Mouse (Mus musculus): ENCODE data around the gene Polr2f. TPM values are rescaled to one million over a fixed set of nuclear protein-coding genes. Genes with fewer than 3 reads are reported as not detected.
A peak's percentile ranks its signal among the peaks of the same experiment; 100 is the strongest.

The Polr2f gene
- polyA plus RNA-seq, 1 experiment from 2014 or later: 267 TPM

- no peaks in the 10 kb centered on the region for H3K27me3 ChIP-seq (ENCODE audit: control insufficient read depth, insufficient read depth, low read depth, low read length)
- no peak overlapping the region for H3K4me3 ChIP-seq (ENCODE audit: low read length)
- H3K9ac ChIP-seq (ENCODE audit: low read length): no peak overlapping the region
- H3K4me1 ChIP-seq (replicated peaks; ENCODE audit: control insufficient read depth, insufficient read depth, low read length): peaks cover 12% of the 10 kb centered on the region
- ATAC-seq (ENCODE audit: low read depth): no peak
- H3K27ac ChIP-seq (ENCODE audit: low read length): no peak overlapping the region
- H3K36me3 ChIP-seq (ENCODE audit: control insufficient read depth, insufficient read depth, low read length): peaks cover 41% of the 10 kb centered on the region
- no peak overlapping the region for H3K4me2 ChIP-seq (ENCODE audit: low read depth, low read length)
- peaks cover 4% of the 10 kb centered on the region; the same call in 1 of the 2 replicates for H3K9me3 ChIP-seq (ENCODE audit: control insufficient read depth, low read length)
- WGBS: 92% methylated on average over 12 of the region's 12 CpGs
Measured at GRCm38 (mm10) chr15:79127101-79127500, 13.7 kb upstream of the Polr2f start.

GRCm38 (mm10) chr15:79128208-79128607 lies 12.6 kb upstream of the Polr2f start:
- Histone ChIP-seq H3K27ac (ENCODE audit: low read length) (no peak overlapping the region), H3K4me1 (replicated peaks; ENCODE audit: control insufficient read depth, insufficient read depth, low read length) (peaks cover 12% of the 10 kb centered on the region), H3K9me3 (ENCODE audit: control insufficient read depth, low read length) (peaks cover 4% of the 10 kb centered on the region; the same call in 1 of the 2 replicates), H3K36me3 (ENCODE audit: control insufficient read depth, insufficient read depth, low read length) (peaks cover 36% of the 10 kb centered on the region), H3K27me3 (ENCODE audit: control insufficient read depth, insufficient read depth, low read depth, low read length) (no peaks in the 10 kb centered on the region), H3K4me2 (ENCODE audit: low read depth, low read length) (no peak overlapping the region), H3K9ac (ENCODE audit: low read length) (no peak overlapping the region), H3K4me3 (ENCODE audit: low read length) (no peak overlapping the region)
- ATAC-seq (ENCODE audit: low read depth): no peak
- WGBS: 92% methylated on average over 5 of the region's 5 CpGs

- H3K4me1 ChIP-seq (replicated peaks; ENCODE audit: control insufficient read depth, insufficient read depth, low read length): peaks cover 12% of the 10 kb centered on the region
- 75% methylated on average over 7 of the region's 7 CpGs for WGBS
- H3K27me3 ChIP-seq (ENCODE audit: control insufficient read depth, insufficient read depth, low read depth, low read length): no peaks in the 10 kb centered on the region
- no peak overlapping the region for H3K27ac ChIP-seq (ENCODE audit: low read length)
- H3K9ac ChIP-seq (ENCODE audit: low read length): no peak overlapping the region
- no peak overlapping the region for H3K4me2 ChIP-seq (ENCODE audit: low read depth, low read length)
- peaks cover 37% of the 10 kb centered on the region for H3K36me3 ChIP-seq (ENCODE audit: control insufficient read depth, insufficient read depth, low read length)
- H3K4me3 ChIP-seq (ENCODE audit: low read length): no peak overlapping the region
- ATAC-seq (ENCODE audit: low read depth): no peak
- peaks cover 4% of the 10 kb centered on the region; the same call in 1 of the 2 replicates for H3K9me3 ChIP-seq (ENCODE audit: control insufficient read depth, low read length)
Measured at GRCm38 (mm10) chr15:79129311-79129710, 11.5 kb upstream of the Polr2f start.

GRCm38 (mm10) chr15:79130782-79131181 lies 10.0 kb upstream of the Polr2f start:
- H3K9ac ChIP-seq (ENCODE audit: low read length): 0 out of 2 replicates have a peak overlapping the region, but pooled peaks have one; percentile 7
- H3K4me1 ChIP-seq (replicated peaks; ENCODE audit: control insufficient read depth, insufficient read depth, low read length): peaks cover 12% of the 10 kb centered on the region
- H3K9me3 ChIP-seq (ENCODE audit: control insufficient read depth, low read length): peaks cover 4% of the 10 kb centered on the region; the same call in 1 of the 2 replicates
- peak overlapping the region; percentile 58 for H3K27ac ChIP-seq (ENCODE audit: low read length)
- 51% methylated on average over 10 of the region's 10 CpGs for WGBS
- no peaks in the 10 kb centered on the region for H3K27me3 ChIP-seq (ENCODE audit: control insufficient read depth, insufficient read depth, low read depth, low read length)
- no peak overlapping the region for H3K4me3 ChIP-seq (ENCODE audit: low read length)
- H3K36me3 ChIP-seq (ENCODE audit: control insufficient read depth, insufficient read depth, low read length): peaks cover 31% of the 10 kb centered on the region
- peak; percentile 34; the same call in 1 of the 2 replicates for ATAC-seq (ENCODE audit: low read depth)
- no peak overlapping the region for H3K4me2 ChIP-seq (ENCODE audit: low read depth, low read length)

- ATAC-seq (ENCODE audit: low read depth): peak; percentile 59
- H3K9ac ChIP-seq (ENCODE audit: low read length): 0 out of 2 replicates have a peak overlapping the region, but pooled peaks have one; percentile 14
- peaks cover 4% of the 10 kb centered on the region; the same call in 1 of the 2 replicates for H3K9me3 ChIP-seq (ENCODE audit: control insufficient read depth, low read length)
- H3K4me1 ChIP-seq (replicated peaks; ENCODE audit: control insufficient read depth, insufficient read depth, low read length): peaks cover 14% of the 10 kb centered on the region
- H3K4me3 ChIP-seq (ENCODE audit: low read length): no peak overlapping the region
- H3K4me2 ChIP-seq (ENCODE audit: low read depth, low read length): no peak overlapping the region
- peak overlapping the region; percentile 58 for H3K27ac ChIP-seq (ENCODE audit: low read length)
- peaks cover 31% of the 10 kb centered on the region for H3K36me3 ChIP-seq (ENCODE audit: control insufficient read depth, insufficient read depth, low read length)
- 54% methylated on average over 7 of the region's 7 CpGs for WGBS
- H3K27me3 ChIP-seq (ENCODE audit: control insufficient read depth, insufficient read depth, low read depth, low read length): no peaks in the 10 kb centered on the region
Measured at GRCm38 (mm10) chr15:79131442-79131841, 9.4 kb upstream of the Polr2f start.

GRCm38 (mm10) chr15:79133191-79133661 lies 7.6 kb upstream of the Polr2f start:
- H3K4me2 ChIP-seq (ENCODE audit: low read depth, low read length): no peak overlapping the region
- no peaks in the 10 kb centered on the region for H3K27me3 ChIP-seq (ENCODE audit: control insufficient read depth, insufficient read depth, low read depth, low read length)
- no peak overlapping the region for H3K4me3 ChIP-seq (ENCODE audit: low read length)
- peaks cover 1% of the 10 kb centered on the region; the same call in 1 of the 2 replicates for H3K9me3 ChIP-seq (ENCODE audit: control insufficient read depth, low read length)
- peaks cover 14% of the 10 kb centered on the region for H3K4me1 ChIP-seq (replicated peaks; ENCODE audit: control insufficient read depth, insufficient read depth, low read length)
- H3K36me3 ChIP-seq (ENCODE audit: control insufficient read depth, insufficient read depth, low read length): peaks cover 18% of the 10 kb centered on the region
- no peak for ATAC-seq (ENCODE audit: low read depth)
- H3K9ac ChIP-seq (ENCODE audit: low read length): no peak overlapping the region
- 77% methylated on average over 6 of the region's 6 CpGs for WGBS
- H3K27ac ChIP-seq (ENCODE audit: low read length): no peak overlapping the region

- Histone ChIP-seq H3K4me2 (ENCODE audit: low read depth, low read length) (no peak overlapping the region), H3K27me3 (ENCODE audit: control insufficient read depth, insufficient read depth, low read depth, low read length) (no peaks in the 10 kb centered on the region), H3K9ac (ENCODE audit: low read length) (no peak overlapping the region), H3K4me1 (replicated peaks; ENCODE audit: control insufficient read depth, insufficient read depth, low read length) (peaks cover 14% of the 10 kb centered on the region), H3K27ac (ENCODE audit: low read length) (no peak overlapping the region), H3K9me3 (ENCODE audit: control insufficient read depth, low read length) (no peaks in the 10 kb centered on the region), H3K36me3 (ENCODE audit: control insufficient read depth, insufficient read depth, low read length) (peaks cover 14% of the 10 kb centered on the region), H3K4me3 (ENCODE audit: low read length) (no peak overlapping the region)
- 86% methylated on average over 9 of the region's 9 CpGs for WGBS
- no peak for ATAC-seq (ENCODE audit: low read depth)
Measured at GRCm38 (mm10) chr15:79134496-79135270, 6.1 kb upstream of the Polr2f start.

- H3K27me3 ChIP-seq (ENCODE audit: control insufficient read depth, insufficient read depth, low read depth, low read length): no peaks in the 10 kb centered on the region
- H3K36me3 ChIP-seq (ENCODE audit: control insufficient read depth, insufficient read depth, low read length): peaks cover 8% of the 10 kb centered on the region
- no peak for ATAC-seq (ENCODE audit: low read depth)
- H3K27ac ChIP-seq (ENCODE audit: low read length): no peak overlapping the region
- H3K4me2 ChIP-seq (ENCODE audit: low read depth, low read length): no peak overlapping the region
- WGBS: 71% methylated on average over 9 of the region's 9 CpGs
- H3K4me3 ChIP-seq (ENCODE audit: low read length): no peak overlapping the region
- H3K9ac ChIP-seq (ENCODE audit: low read length): no peak overlapping the region
- peaks cover 13% of the 10 kb centered on the region for H3K4me1 ChIP-seq (replicated peaks; ENCODE audit: control insufficient read depth, insufficient read depth, low read length)
- H3K9me3 ChIP-seq (ENCODE audit: control insufficient read depth, low read length): no peaks in the 10 kb centered on the region
Measured at GRCm38 (mm10) chr15:79135332-79135731, 5.5 kb upstream of the Polr2f start.

- no peaks in the 10 kb centered on the region for H3K9me3 ChIP-seq (ENCODE audit: control insufficient read depth, low read length)
- no peak overlapping the region for H3K9ac ChIP-seq (ENCODE audit: low read length)
- no peaks in the 10 kb centered on the region for H3K27me3 ChIP-seq (ENCODE audit: control insufficient read depth, insufficient read depth, low read depth, low read length)
- peak; percentile 46; the same call in 1 of the 2 replicates for ATAC-seq (ENCODE audit: low read depth)
- H3K27ac ChIP-seq (ENCODE audit: low read length): no peak overlapping the region
- H3K4me2 ChIP-seq (ENCODE audit: low read depth, low read length): no peak overlapping the region
- H3K4me1 ChIP-seq (replicated peaks; ENCODE audit: control insufficient read depth, insufficient read depth, low read length): peaks cover 12% of the 10 kb centered on the region; the same call in 1 of the 2 replicates
- no peak overlapping the region for H3K4me3 ChIP-seq (ENCODE audit: low read length)
- H3K36me3 ChIP-seq (ENCODE audit: control insufficient read depth, insufficient read depth, low read length): peaks cover 7% of the 10 kb centered on the region
- WGBS: 62% methylated on average over 11 of the region's 11 CpGs
Measured at GRCm38 (mm10) chr15:79135783-79136575, 4.8 kb upstream of the Polr2f start.

Measured in lung, embryonic 16.5 days (tissue).